ENCODE assay signal across 23 mouse cellular contexts in genomic region chr15:91624475-91624874, GRCm38 (mm10). TPM values are rescaled to one million over a fixed set of nuclear protein-coding genes. Genes with fewer than 3 reads are reported as not detected.
"Had no signal": no experiment of that assay in that cellular context is flagged by ENCODE, and none has a peak within 500 bp of the region (broad histone marks: within the 10 kb centered on the region; RNA-seq: fewer than 3 reads in every experiment).

No protein-coding gene starts in this region.

- DNase-seq: heart, postnatal 10 days; heart, postnatal 14 days; heart, postnatal 36 days; heart, postnatal 4 days; kidney, adult 11 months; kidney, adult 18-20 months; kidney, adult 2 months; kidney, adult 8-10 months; kidney, adult 9 months; kidney, postnatal 10 days; kidney, postnatal 14 days; kidney, postnatal 25 days; kidney, postnatal 36 days; kidney, postnatal 4 days; layer of hippocampus, adult 9-11 months; layer of hippocampus, postnatal 36 days had no signal

- ATAC-seq: hindbrain, embryonic 16.5 days; hindbrain, postnatal 0 days; inflammation-experienced regulatory T-cells, adult 6 months; intestine, embryonic 15.5 days; intestine, embryonic 16.5 days; intestine, postnatal 0 days had no signal

RNA-seq across cellular contexts. Expression of gene Slc2a13, which starts 51.4 kb away (rescaled TPM):
- total RNA-seq: hematopoietic stem cell, adult 5-6 weeks had no signal
- polyA plus RNA-seq: inflammation-experienced regulatory T-cells, adult 6 months had no signal
